Mouse (Mus musculus): ENCODE data around the gene Krt76.
A peak's percentile ranks its signal among the peaks of the same experiment; 100 is the strongest.

Krt76 gene

GRCm38 (mm10) chr15:101892820-101893219, at the start of gene Krt76:
TSS of gene Krt76 (minus strand) at chr15:101892920.
- no peak for DNase-seq

- DNase-seq: peak; percentile 14 to 20
These were observed 49.2 kb upstream of the Krt76 start for GRCm38 (mm10) chr15:101941948-101942347.

- DNase-seq: no peak
These were observed 47.6 kb upstream of the Krt76 start, which contains the start of gene Krt79 for GRCm38 (mm10) chr15:101940274-101940829. TSS of gene Krt79 (minus strand) at chr15:101940324.

- DNase-seq: no peak
These were observed 46.0 kb upstream of the Krt76 start for GRCm38 (mm10) chr15:101938600-101939308.

GRCm38 (mm10) chr15:101933024-101933423, 40.3 kb upstream of the Krt76 start:
- no peak for DNase-seq

- DNase-seq: peak in 1 of 2 experiments; percentile 26
These were observed 36.9 kb upstream of the Krt76 start for GRCm38 (mm10) chr15:101929666-101930065.

GRCm38 (mm10) chr15:101929087-101929486, 36.4 kb upstream of the Krt76 start:
- DNase-seq: no peak

- peak; percentile 49 to 56 for DNase-seq
These were observed 34.8 kb upstream of the Krt76 start for GRCm38 (mm10) chr15:101927340-101928080.

GRCm38 (mm10) chr15:101925041-101925440, 32.3 kb upstream of the Krt76 start:
- no peak for DNase-seq

GRCm38 (mm10) chr15:101924635-101925034, 31.9 kb upstream of the Krt76 start, which contains the start of gene Krt4:
TSS of gene Krt4 (minus strand) at chr15:101924735.
- DNase-seq: no peak

GRCm38 (mm10) chr15:101922296-101922695, 29.6 kb upstream of the Krt76 start:
- DNase-seq: no peak

- DNase-seq: no peak
These were observed 23.4 kb upstream of the Krt76 start for GRCm38 (mm10) chr15:101916072-101916471.

- no peak for DNase-seq
These were observed 12.1 kb upstream of the Krt76 start for GRCm38 (mm10) chr15:101904849-101905248.

GRCm38 (mm10) chr15:101902171-101903149, 9.7 kb upstream of the Krt76 start:
- no peak for DNase-seq

GRCm38 (mm10) chr15:101895216-101895615, 2.5 kb upstream of the Krt76 start:
- DNase-seq: no peak

- peak; percentile 17 to 31 for DNase-seq
These were observed 12.9 kb downstream of the Krt76 start for GRCm38 (mm10) chr15:101879776-101880175.

GRCm38 (mm10) chr15:101878041-101878440, 14.7 kb downstream of the Krt76 start:
- no peak for DNase-seq

GRCm38 (mm10) chr15:101874383-101874782, 18.3 kb downstream of the Krt76 start:
- no peak for DNase-seq

GRCm38 (mm10) chr15:101873231-101873630, 19.5 kb downstream of the Krt76 start:
- no peak for DNase-seq

GRCm38 (mm10) chr15:101869431-101869830, 23.3 kb downstream of the Krt76 start, which contains the start of gene Krt77:
TSS of gene Krt77 (minus strand) at chr15:101869705.
- DNase-seq: peak; percentile 25 to 57

- DNase-seq: no peak
These were observed 26.0 kb downstream of the Krt76 start for GRCm38 (mm10) chr15:101866754-101867153.

- DNase-seq: peak; percentile 71 to 72
These were observed 32.1 kb downstream of the Krt76 start for GRCm38 (mm10) chr15:101860421-101861130.

Measured in cerebellum, postnatal 10 days (tissue).